Mouse (Mus musculus) frontal cortex, postnatal 25 days (tissue): ENCODE data around the gene Ntn5.

Source experiments
- DNase-seq, 2 experiments: peaks; one replicate each; pipeline ENCODE4 v3.0.0; 2022; ENCODE audit warnings: low spot score in 2 of 2

The Ntn5 gene

DNA sequence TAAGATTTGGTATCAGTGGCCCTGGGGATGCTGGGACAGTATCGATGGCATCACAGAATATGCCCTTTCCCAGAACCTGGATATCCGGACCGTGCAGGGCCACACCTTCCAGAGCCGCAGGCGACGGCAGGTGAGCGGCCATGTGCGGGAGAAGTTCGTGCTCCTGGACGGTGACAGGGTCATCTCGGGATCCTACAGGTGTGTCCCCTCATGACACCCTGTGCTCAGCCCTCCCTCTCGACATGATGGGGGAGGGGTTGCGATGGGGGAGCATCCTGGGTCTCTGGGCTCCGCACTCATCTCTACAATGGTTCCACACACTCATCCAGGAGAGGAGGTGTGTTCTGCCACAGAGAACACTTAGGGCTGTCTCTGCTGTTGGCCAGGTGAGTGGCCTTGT is 40.0 kb downstream of the Ntn5 start:
- DNase-seq = no peak

DNA sequence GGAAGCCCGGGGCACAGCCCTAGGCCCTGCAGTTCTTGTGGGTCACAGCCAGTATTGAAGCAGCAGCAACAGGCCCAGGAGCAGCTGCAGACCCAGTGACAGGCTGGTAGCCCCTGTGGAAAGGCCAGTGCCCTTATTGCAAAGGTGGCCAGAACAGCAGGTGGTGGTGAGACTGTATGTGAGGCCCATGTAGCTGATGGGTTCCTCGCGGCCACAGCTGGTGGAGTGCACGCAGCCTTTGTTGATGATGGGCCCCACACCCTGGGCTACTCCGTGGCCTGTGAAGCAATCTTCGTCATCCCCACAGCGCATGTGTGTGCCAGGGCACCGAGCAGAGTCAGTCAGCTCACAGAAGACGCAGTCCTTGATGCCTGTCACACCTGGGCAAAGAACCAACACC is 41.3 kb downstream of the Ntn5 start:
- DNase-seq = no peak

DNA sequence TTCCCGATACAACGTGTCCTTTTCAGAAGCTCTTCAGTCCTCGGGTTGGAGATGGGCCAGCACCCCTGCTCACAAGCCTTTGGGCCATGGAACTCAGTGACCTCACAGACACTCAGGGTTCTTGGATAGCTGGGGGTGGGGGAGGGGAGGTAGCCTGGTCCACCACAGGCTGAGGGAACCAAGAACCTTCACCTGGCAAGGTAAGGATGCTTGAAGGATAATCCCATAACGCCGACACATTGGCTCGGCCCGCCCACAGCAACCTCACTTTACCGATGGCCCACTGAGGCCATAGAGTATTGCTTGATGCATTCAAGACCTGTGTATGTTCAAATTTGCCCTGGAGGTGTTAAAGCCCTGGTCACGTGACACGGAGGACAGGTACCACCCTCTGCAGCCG is 41.9 kb downstream of the Ntn5 start, which contains the start of gene Spaca4:
Gene Spaca4 (minus strand): TSS at position 101 of the 400 bp plus-strand sequence.
- no peak for DNase-seq

DNA sequence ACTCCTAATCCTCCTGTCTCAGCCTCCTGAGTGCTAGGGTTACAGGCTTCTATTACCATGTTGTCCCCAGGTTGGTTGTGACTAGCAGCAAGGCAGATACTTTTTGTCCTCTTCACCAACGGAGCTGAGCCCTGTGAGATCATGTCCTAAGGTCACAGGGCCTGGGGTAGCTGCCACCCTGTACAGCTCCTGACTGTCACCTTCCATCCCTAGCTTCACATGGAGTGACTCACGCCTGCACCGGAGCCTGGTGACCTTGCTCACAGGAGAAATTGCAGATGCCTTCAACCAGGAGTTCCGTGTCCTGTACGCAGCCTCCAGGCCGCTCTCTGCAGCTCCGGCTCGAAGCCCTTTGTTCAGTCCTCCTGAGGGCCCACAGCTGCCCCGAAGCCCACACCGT is 42.6 kb downstream of the Ntn5 start:
- no peak for DNase-seq

DNA sequence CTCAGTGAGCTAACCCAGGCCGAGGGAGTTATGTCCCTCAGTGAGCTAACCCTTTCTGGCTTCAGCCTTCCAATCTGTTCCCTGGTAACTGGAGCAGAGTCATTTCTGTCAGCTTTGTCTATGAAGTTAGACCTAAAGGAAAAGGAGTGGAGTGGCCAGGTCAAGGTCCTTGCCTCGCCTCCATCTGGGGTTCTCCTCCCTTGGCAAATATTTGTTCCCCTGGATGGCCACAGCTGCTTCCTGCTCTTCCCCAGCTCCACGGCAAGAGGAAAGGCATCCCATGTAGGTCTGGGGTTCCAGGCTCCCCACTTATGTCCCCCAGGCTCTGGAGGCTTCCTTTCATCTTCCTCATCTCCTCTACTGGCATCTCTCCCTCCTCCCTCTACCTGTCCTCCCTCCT is 43.8 kb downstream of the Ntn5 start:
- DNase-seq = no peak

DNA sequence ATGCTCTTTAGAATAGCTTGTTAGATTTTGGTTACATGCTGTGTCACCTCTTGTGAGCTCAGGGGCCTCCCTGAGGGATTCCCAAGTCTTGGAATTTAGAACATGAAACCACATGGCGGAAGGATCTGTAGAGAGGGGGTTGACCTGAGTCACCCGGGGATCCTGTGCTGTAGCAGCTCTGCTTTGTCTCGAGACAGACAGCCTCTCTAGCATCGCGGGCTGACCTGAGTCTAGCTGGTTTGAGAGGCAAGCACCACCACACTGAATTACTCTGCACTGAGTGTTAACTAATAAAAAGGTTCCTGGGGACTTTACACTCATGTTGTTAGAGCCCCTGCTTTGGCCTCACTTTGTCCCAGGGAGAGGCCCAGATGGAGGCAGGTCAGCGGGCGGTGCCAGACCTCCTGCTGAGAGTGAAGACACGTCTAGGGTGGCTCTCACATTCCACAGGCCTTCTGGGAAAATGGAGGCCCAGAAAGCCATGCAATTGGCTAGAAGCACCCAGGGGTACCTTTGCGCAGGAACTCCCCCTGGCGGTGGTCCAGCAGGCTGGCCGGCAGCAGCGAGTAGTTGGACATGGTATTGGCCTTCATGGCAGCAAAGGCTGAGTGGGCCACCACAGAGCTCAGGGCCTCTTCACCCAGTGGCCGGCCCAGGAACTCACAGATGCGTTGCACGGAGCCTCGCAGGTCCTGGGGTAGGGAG is 47.1 kb downstream of the Ntn5 start:
- no peak for DNase-seq

DNA sequence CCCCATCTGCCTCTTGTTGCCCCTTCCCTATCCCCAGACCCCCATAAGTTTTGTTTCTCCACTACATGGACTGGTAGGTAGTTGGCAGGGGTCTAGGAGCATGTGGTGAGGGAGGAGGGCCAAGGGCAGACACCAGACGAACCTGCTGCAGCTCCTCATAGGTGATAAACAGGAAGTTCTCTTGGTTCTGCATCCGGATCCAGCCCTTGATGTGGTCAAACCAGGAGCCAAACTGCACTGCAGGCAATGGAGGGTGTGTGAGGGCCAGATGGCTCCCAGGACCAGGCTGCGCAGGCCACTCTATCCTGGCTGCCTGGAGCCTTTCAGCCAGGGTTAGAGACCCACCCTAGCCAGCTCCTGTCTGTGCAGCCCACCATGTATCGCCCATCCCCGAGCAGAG is 49.7 kb downstream of the Ntn5 start:
- DNase-seq = no peak

DNA sequence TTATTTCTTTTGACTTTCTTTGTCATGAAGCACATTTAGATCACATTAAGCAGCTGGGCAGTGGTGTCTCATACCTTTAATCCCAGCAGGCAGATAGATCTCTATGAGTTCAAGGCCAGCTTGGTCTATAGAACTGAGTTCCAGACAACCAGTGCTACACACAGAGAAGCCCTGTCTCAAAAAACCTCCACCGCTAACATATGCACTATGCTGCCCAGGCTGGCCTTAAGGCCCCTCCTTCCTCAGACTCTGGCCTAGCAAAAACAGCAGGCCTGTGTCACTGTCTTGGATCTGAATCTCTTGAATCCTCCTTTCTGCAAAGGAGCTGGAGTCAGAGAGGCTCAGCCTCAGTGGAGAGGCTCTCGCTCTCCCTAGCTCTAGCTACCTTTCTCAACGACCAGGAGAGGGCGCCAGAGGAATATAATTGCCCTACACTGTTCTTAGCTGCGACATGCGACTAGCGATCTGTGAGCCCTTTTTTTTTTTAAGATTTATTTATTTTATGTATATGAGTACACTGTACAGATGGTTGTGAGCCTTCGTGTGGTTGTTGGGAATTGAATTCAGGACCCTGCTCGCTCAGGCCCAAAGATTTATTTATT is 55.4 kb downstream of the Ntn5 start:
- peak; percentile 60 to 80 for DNase-seq

DNA sequence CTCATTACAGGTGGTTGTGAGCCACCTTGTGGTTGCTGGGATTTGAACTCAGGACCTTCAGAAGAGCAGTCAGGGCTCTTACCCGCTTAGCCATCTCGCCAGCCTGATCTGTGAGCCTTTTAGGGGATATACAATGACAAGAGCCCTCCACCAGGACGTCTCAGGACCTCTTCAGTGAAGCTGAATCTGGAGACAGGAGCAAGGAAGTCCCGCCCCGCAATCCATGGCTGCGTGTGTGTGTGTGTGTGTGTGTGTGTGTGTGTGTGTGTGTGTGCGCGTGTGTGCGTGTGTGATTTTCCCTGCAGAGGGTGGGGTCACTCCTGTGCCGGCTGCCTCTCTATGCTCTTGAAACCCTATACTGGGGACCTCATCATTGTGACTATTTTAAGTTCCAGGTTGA is 56.0 kb downstream of the Ntn5 start:
- DNase-seq = no peak

DNA sequence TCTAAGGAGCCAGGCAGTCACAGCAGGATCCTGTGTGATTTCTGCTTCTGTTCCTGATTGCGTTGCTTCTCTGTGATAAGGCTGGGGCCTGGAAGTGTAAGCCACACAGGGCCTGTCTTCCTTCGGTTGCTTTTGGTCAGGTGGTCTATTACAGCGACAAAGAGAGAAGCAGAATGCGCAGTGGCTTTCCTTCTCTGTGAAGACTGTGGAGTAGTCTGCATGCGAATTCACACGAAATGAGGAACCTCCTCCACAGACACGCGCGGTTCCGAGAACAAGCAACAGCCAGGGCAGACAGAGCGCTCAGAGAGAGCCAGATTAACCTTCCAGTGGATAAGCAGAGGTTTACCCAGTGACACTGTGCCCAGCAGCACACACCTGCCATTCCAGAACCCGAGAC is 57.5 kb downstream of the Ntn5 start:
- DNase-seq = no peak

DNA sequence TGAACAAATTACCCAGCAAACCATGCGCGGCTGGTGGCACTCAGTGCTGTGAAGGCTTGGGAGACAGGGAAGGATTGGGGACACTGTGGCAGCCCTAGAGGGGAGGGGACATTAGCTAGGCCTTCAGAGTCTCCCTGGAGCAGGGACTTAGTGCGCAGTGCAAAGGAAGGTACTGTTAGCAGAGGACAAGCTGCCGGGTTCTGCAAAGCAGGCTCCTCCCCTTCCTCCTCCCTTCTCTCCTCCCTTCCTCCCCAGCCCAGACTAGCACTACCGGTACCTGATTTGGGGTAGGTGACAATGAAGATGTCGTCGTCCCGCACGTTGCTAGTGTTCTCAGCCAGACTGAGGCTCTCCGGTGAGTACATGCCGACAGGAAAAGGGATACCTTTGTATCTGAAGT is 58.0 kb downstream of the Ntn5 start:
- DNase-seq = no peak

DNA sequence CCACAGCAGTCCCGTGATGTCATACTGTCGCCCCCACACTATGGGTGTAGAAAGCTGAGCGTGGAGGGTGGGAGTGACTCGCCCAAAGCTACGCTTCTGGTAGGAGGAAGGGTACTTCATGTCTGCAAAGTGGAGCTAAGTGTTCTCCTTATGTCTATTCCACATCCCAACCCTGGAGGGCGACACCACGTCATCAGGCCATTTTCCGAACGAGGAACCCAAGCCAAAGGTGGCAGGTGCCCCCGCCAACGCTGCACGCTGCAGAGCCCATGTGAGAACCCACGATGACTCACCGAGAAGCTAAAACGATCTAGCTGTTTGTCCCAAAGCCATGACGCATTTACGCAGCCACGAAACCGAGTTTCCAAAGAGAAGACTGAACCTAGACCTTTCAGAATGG is 58.5 kb downstream of the Ntn5 start:
- peak; percentile 50 to 65 for DNase-seq
